Mouse (Mus musculus) lung, embryonic 15.5 days (tissue): ENCODE data around the gene Dbil5. TPM values are rescaled to one million over a fixed set of nuclear protein-coding genes. Genes with fewer than 3 reads are reported as not detected.

Experiments
- ATAC-seq: fragments of 200-750 bp; cut with Nextera tagmentation; 2 replicates; pipeline ENCODE4 v1.8.0; 2017; ENCODE audit warnings: moderate number of reproducible peaks, borderline replicate concordance; ENCODE audit not compliant: low FRiP score, low TSS enrichment; ENCODE audit errors: extremely low read depth
- H3K27ac ChIP-seq: fragments of 300-500 bp; sonication (generic); 2 replicates; pipeline ENCODE4 v1.5.1; 2015; ENCODE audit warnings: moderate library complexity, mild to moderate bottlenecking, inconsistent platforms
- H3K27me3 ChIP-seq: fragments of 300-500 bp; sonication (generic); 2 replicates; pipeline ENCODE4 v1.6.1; 2015; ENCODE audit warnings: inconsistent platforms
- H3K36me3 ChIP-seq: fragments of 300-500 bp; sonication (generic); 2 replicates; pipeline ENCODE4 v1.6.1; 2015; ENCODE audit warnings: inconsistent platforms
- H3K4me1 ChIP-seq: fragments of 300-500 bp; sonication (generic); 2 replicates; pipeline ENCODE4 v1.6.1; 2015; ENCODE audit warnings: inconsistent platforms
- H3K4me2 ChIP-seq: fragments of 300-500 bp; sonication (generic); 2 replicates; pipeline ENCODE4 v1.6.1; 2015; ENCODE audit warnings: inconsistent platforms, mild to moderate bottlenecking, moderate library complexity
- H3K4me3 ChIP-seq: fragments of 300-500 bp; sonication (generic); 2 replicates; pipeline ENCODE4 v1.5.1; 2015; ENCODE audit warnings: mild to moderate bottlenecking, inconsistent platforms
- H3K9ac ChIP-seq: fragments of 300-500 bp; sonication (generic); 2 replicates; pipeline ENCODE4 v1.6.1; 2015; ENCODE audit warnings: inconsistent platforms
- H3K9me3 ChIP-seq: fragments of 300-500 bp; sonication (generic); 2 replicates; pipeline ENCODE4 v1.6.1; 2016; ENCODE audit warnings: inconsistent platforms
- WGBS: fragments of 180-500 bp; shearing (Covaris S2); methylation state at CpG from one replicate; pipeline ENCODE4 v1.1.7; 2015; 5-methylcytosine and 5-hydroxymethylcytosine counted together
- polyA plus RNA-seq: library from polyadenylated mRNA; unstranded; fragments of >200 nt; fragmentation: Nextera tagmentation; extraction: Ambion mirVana; gene quantifications from 2 replicates; pipeline ENCODE4 v1.2.1, GENCODE M21; 2015

Dbil5 gene
- polyA plus RNA-seq, 1 experiment from 2014 or later = 1.5 TPM

- Histone ChIP-seq H3K4me2 (no peak overlapping the region), H3K27me3 (no peaks in the 10 kb centered on the region), H3K36me3 (no peaks in the 10 kb centered on the region), H3K9me3 (no peaks in the 10 kb centered on the region), H3K27ac (no peak overlapping the region), H3K9ac (no peak overlapping the region), H3K4me3 (no peak overlapping the region), H3K4me1 (no peaks in the 10 kb centered on the region; the same call in 1 of the 2 replicates)
- WGBS = 73% methylated on average over 5 of the region's 6 CpGs
- ATAC-seq = no peak
Measured at GRCm38 (mm10) chr11:76258511-76258910, 41.1 kb downstream of the Dbil5 start.

GRCm38 (mm10) chr11:76260208-76261050 lies 43.0 kb downstream of the Dbil5 start:
- Histone ChIP-seq H3K9me3 (no peaks in the 10 kb centered on the region), H3K36me3 (no peaks in the 10 kb centered on the region), H3K9ac (no peak overlapping the region), H3K27me3 (no peaks in the 10 kb centered on the region), H3K4me3 (no peak overlapping the region), H3K27ac (no peak overlapping the region), H3K4me2 (no peak overlapping the region), H3K4me1 (no peaks in the 10 kb centered on the region)
- ATAC-seq = no peak
- WGBS = 72% methylated on average over 10 of the region's 10 CpGs

DNA sequence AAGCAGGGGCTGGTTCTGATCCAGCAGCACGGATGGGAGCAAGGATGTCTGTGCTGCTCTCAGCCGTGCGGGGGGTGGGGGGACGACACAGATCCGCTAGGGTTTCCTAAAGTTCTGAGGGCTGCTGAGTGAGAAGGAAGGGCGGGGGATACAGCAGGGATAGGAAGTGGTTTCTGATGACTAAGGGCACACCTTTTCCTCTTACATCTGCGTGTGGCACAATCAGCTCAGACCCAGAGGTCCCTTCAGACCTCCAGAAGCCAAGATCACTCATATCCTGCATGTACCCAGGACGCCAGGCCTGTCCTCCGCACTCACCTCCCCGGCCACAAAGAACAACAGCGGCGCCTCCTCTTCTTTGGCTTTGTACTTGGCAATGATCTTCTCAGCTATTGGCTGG lies 43.8 kb downstream of the Dbil5 start:
- Histone ChIP-seq H3K9ac (no peak overlapping the region), H3K9me3 (no peaks in the 10 kb centered on the region), H3K4me1 (no peaks in the 10 kb centered on the region), H3K36me3 (no peaks in the 10 kb centered on the region), H3K4me2 (no peak overlapping the region), H3K27me3 (no peaks in the 10 kb centered on the region), H3K4me3 (no peak overlapping the region), H3K27ac (no peak overlapping the region)
- ATAC-seq = no peak
- 76% methylated on average over 12 of the region's 12 CpGs for WGBS

DNA sequence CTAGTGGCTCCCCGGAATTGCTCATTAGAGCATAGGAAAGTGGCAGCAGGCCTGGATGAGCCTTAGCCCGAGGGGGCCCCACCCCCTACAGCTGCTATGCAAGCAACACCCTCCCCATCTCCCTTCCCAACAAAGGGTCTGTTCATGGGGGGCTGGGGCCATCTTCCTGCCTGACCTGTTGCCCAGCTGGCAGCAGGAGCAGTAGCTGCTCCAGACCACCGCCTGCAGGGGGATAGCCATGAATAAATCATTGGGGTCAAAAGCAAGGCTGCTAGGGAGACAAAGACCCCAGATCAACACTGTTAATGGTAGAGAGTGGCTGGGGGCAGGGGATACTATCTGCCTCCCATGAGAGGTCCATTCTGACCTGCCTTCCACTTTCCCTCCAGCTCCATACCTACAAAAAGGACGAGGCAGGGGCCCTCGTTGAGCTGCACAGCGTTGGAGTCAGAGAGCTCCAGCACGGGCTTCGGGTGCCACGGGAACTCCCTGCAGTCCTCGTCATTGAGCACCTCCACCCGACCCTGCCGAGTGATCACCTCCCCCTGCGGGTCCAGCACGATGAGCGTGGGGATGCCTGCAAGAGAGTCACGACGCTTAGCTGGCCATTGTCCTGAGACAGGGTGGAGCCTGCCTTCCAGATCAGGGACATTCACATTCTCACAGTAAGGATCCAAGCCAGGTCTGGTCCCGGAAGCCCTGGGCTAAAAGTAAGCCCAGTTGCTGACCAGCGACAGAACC lies 45.4 kb downstream of the Dbil5 start:
- 23% methylated on average over 19 of the region's 19 CpGs for WGBS
- ATAC-seq = no peak
- Histone ChIP-seq H3K27ac (no peak overlapping the region), H3K4me2 (no peak overlapping the region), H3K9ac (no peak overlapping the region), H3K4me3 (no peak overlapping the region), H3K27me3 (no peaks in the 10 kb centered on the region), H3K4me1 (no peaks in the 10 kb centered on the region), H3K36me3 (no peaks in the 10 kb centered on the region), H3K9me3 (no peaks in the 10 kb centered on the region)

- Histone ChIP-seq H3K4me3 (no peak overlapping the region), H3K9ac (no peak overlapping the region), H3K36me3 (peaks cover 4% of the 10 kb centered on the region; the same call in 1 of the 2 replicates), H3K4me1 (no peaks in the 10 kb centered on the region), H3K9me3 (no peaks in the 10 kb centered on the region), H3K27me3 (no peaks in the 10 kb centered on the region), H3K4me2 (no peak overlapping the region), H3K27ac (no peak overlapping the region)
- WGBS = 48% methylated on average over 7 of the region's 7 CpGs
- ATAC-seq = no peak
Measured at GRCm38 (mm10) chr11:76267550-76267949, 50.1 kb downstream of the Dbil5 start.

GRCm38 (mm10) chr11:76268001-76268459 lies 50.6 kb downstream of the Dbil5 start:
- peaks cover 4% of the 10 kb centered on the region; the same call in 1 of the 2 replicates for H3K36me3 ChIP-seq
- H3K27me3 ChIP-seq = no peaks in the 10 kb centered on the region
- WGBS = 60% methylated on average over 5 of the region's 5 CpGs
- no peaks in the 10 kb centered on the region for H3K4me1 ChIP-seq
- no peak overlapping the region for H3K4me2 ChIP-seq
- no peak overlapping the region for H3K9ac ChIP-seq
- H3K9me3 ChIP-seq = no peaks in the 10 kb centered on the region
- H3K27ac ChIP-seq = no peak overlapping the region
- H3K4me3 ChIP-seq = no peak overlapping the region
- no peak for ATAC-seq

Other genes with a start within 250 kb of the Dbil5 start
- 5.7 and 5.9 TPM in 2 replicates for gene 1700016K19Rik, start 217.7 kb upstream of the Dbil5 start, polyA plus RNA-seq
- 49.1 and 49.6 TPM in 2 replicates for gene Rflnb, start 189.8 kb upstream of the Dbil5 start, polyA plus RNA-seq
- 36.0 and 36.9 TPM in 2 replicates for gene Vps53, start 38.0 kb upstream of the Dbil5 start, polyA plus RNA-seq
- gene Fam57a, start 37.9 kb upstream of the Dbil5 start, polyA plus RNA-seq = 32.2 and 34.4 TPM in 2 replicates
- gene Gemin4, start 56 bp downstream of the Dbil5 start, polyA plus RNA-seq = 28.3 and 37.0 TPM in 2 replicates
- 21.8 and 22.4 TPM in 2 replicates for gene Mrm3, start 26.1 kb downstream of the Dbil5 start, polyA plus RNA-seq
- 128 and 138 TPM in 2 replicates for gene Glod4, start 26.1 kb downstream of the Dbil5 start, polyA plus RNA-seq
- gene Nxn, start 181.5 kb downstream of the Dbil5 start, polyA plus RNA-seq = 24.0 and 24.4 TPM in 2 replicates
- 105 and 106 TPM in 2 replicates for gene Timm22, start 189.3 kb downstream of the Dbil5 start, polyA plus RNA-seq